Mouse (Mus musculus): ENCODE measurements around the gene Pkp4.

Gene Pkp4

GRCm38 (mm10) chr2:59184107-59185064 lies 23.7 kb downstream of the Pkp4 start:
- no peak for DNase-seq

- DNase-seq: no peak
Measured at GRCm38 (mm10) chr2:59186122-59186521, 25.5 kb downstream of the Pkp4 start.

GRCm38 (mm10) chr2:59186966-59187365 lies 26.3 kb downstream of the Pkp4 start:
- DNase-seq: no peak

GRCm38 (mm10) chr2:59188306-59188705 lies 27.7 kb downstream of the Pkp4 start:
- DNase-seq: no peak

GRCm38 (mm10) chr2:59189661-59190185 lies 29.1 kb downstream of the Pkp4 start:
- no peak for DNase-seq

- DNase-seq: no peak
Measured at GRCm38 (mm10) chr2:59190186-59190585, 29.5 kb downstream of the Pkp4 start.

- no peak for DNase-seq
Measured at GRCm38 (mm10) chr2:59191466-59191865, 30.8 kb downstream of the Pkp4 start.

- no peak for DNase-seq
Measured at GRCm38 (mm10) chr2:59193117-59193516, 32.5 kb downstream of the Pkp4 start.

- DNase-seq: no peak
Measured at GRCm38 (mm10) chr2:59197156-59197555, 36.5 kb downstream of the Pkp4 start.

GRCm38 (mm10) chr2:59199476-59199976 lies 38.9 kb downstream of the Pkp4 start:
- DNase-seq: no peak

GRCm38 (mm10) chr2:59200511-59200910 lies 39.9 kb downstream of the Pkp4 start:
- DNase-seq: no peak

- no peak for DNase-seq
Measured at GRCm38 (mm10) chr2:59202930-59203329, 42.3 kb downstream of the Pkp4 start.

- no peak for DNase-seq
Measured at GRCm38 (mm10) chr2:59203627-59204425, 43.2 kb downstream of the Pkp4 start.

GRCm38 (mm10) chr2:59205092-59205491 lies 44.4 kb downstream of the Pkp4 start:
- DNase-seq: no peak

GRCm38 (mm10) chr2:59206190-59206589 lies 45.5 kb downstream of the Pkp4 start:
- no peak for DNase-seq

- DNase-seq: no peak
Measured at GRCm38 (mm10) chr2:59207240-59207639, 46.6 kb downstream of the Pkp4 start.

- DNase-seq: no peak
Measured at GRCm38 (mm10) chr2:59207725-59208124, 47.1 kb downstream of the Pkp4 start.

- no peak for DNase-seq
Measured at GRCm38 (mm10) chr2:59208276-59208675, 47.6 kb downstream of the Pkp4 start.

GRCm38 (mm10) chr2:59211051-59211450 lies 50.4 kb downstream of the Pkp4 start:
- no peak for DNase-seq

- no peak for DNase-seq
Measured at GRCm38 (mm10) chr2:59212430-59212829, 51.8 kb downstream of the Pkp4 start.

- no peak for DNase-seq
Measured at GRCm38 (mm10) chr2:59212846-59213245, 52.2 kb downstream of the Pkp4 start.

- DNase-seq: no peak
Measured at GRCm38 (mm10) chr2:59217931-59218330, 57.3 kb downstream of the Pkp4 start.

Measured in thymus, postnatal 36 days (tissue).